Mouse (Mus musculus) 416B (cell line): ENCODE results near the gene Ugt1a6a.
"Not testable (repeated sequence)": the region's sequence is repeated elsewhere in the genome, so short reads cannot be mapped to it uniquely, and the experiment has no call there.

Experiments
- DNase-seq: peaks from one replicate; pipeline ENCODE4 v3.0.0; 2011; ENCODE audit warnings: low read depth

Ugt1a6a gene

GRCm38 (mm10) chr1:88212341-88213045, 77.9 kb downstream of the Ugt1a6a start:
- peak; percentile 4 for DNase-seq

GRCm38 (mm10) chr1:88213061-88213460, 78.5 kb downstream of the Ugt1a6a start:
- peak; percentile 9 for DNase-seq

GRCm38 (mm10) chr1:88213766-88214461, 79.3 kb downstream of the Ugt1a6a start:
- peak; percentile 11 for DNase-seq

GRCm38 (mm10) chr1:88214462-88214952, 79.9 kb downstream of the Ugt1a6a start:
- DNase-seq: peak; percentile 8

GRCm38 (mm10) chr1:88215466-88216380, 81.1 kb downstream of the Ugt1a6a start:
- peak; percentile 5 for DNase-seq

GRCm38 (mm10) chr1:88216551-88216950, 81.9 kb downstream of the Ugt1a6a start:
- peak; percentile 10 for DNase-seq

DNA sequence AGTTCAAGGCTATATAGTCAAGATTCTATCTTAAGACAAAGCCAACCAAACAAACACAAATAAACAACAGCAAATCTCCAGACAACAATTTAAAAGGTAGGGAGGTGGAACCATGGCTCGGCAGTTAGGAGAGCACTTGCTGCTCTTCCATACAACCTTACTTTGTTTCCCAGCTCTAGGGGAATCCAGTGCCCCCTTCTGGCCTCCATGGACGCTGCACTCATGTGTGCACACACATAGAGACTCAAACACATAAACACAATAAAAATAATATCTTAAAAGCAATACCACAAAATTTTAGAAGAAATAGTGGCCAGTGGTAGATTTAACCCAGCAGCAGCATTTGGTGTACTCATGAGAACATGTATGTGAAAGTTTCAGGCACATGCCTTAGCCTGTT, 82.5 kb downstream of the Ugt1a6a start:
- peak; percentile 11 for DNase-seq

DNA sequence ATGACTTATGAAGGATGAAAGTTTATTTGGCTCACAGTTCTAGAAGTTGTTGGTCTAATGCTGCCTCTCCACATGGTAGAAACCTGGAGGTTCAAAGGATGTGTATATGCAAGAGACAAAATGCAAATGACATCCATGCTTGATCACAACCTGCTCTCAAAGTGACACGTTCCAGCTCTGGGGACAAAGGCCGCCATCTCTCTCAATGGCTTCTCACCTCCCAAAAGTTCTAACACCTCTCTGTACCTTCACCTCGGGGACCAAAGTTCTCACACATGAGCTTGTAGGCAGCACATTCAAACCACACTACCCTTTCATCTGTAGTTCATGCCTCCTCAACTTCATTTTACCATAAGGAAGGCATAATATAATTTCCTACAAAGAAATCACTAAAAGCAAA, 83.0 kb downstream of the Ugt1a6a start:
- peak; percentile 8 for DNase-seq

DNA sequence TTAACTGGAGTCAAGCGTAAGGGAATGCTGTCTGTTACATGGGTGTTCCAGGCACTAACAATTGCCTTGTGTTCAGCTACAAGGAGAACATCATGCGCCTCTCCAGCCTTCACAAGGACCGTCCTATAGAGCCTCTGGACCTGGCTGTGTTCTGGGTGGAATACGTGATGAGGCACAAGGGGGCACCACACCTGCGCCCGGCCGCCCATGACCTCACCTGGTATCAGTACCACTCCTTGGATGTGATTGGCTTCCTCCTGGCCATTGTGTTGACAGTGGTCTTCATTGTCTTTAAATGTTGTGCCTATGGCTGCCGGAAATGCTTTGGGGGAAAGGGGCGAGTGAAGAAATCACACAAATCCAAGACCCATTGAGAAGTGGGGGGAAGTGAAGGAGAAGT, 83.4 kb downstream of the Ugt1a6a start:
- DNase-seq: peak; percentile 8

- DNase-seq: peak; percentile 3
Observed at GRCm38 (mm10) chr1:88218591-88218990, 84.0 kb downstream of the Ugt1a6a start.

- peak; percentile 10 for DNase-seq
Observed at GRCm38 (mm10) chr1:88219054-88219453, 84.4 kb downstream of the Ugt1a6a start.

- DNase-seq: no peak
Observed at GRCm38 (mm10) chr1:88220336-88220735, 85.7 kb downstream of the Ugt1a6a start.

- no peak for DNase-seq
Observed at GRCm38 (mm10) chr1:88222216-88222615, 87.6 kb downstream of the Ugt1a6a start.

DNA sequence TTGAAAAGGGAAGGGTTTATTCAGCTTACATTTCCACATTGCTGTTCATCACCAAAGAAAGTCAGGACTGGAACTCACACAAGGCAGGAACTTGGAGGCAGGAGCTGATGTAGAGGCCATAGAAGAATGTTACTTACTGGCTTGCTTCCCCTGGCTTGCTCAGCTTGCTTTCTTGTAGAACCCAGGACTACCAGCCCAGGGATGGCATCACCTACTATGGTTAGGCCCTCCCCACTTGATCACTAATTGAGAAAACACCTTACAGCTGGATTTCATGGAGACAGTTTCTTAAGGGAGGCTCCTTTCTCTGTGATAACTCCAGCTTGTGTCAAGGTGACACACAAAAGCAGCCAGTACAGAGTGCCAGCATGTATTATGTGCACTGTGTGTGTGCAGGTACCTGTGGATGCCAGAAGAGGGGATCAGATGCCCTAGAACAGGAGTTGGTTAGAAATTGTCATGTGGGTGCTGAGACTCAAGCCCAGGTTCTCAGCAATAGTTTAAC, 88.5 kb downstream of the Ugt1a6a start:
- DNase-seq: not testable (repeated sequence)

DNA sequence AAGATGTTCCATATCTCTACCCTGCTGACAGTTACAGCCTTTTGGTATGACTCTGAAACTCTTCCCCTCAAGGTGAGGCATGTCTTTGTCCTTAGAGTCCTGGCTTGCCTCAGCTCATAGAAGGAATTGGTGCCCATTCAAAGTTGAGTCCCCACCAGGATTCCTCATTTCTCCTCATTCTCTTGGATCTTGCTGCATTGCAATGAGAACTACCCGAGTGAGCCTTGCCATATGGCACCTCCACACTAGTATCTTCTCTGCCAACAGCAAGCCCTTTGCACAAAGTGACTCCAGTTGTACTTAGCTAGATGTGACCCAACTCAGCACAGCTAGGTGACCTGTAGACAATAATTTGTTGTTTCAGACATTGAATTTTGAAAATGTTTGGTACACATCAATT, 89.0 kb downstream of the Ugt1a6a start:
- DNase-seq: no peak

GRCm38 (mm10) chr1:88224029-88224776, 89.6 kb downstream of the Ugt1a6a start:
- DNase-seq: no peak

GRCm38 (mm10) chr1:88225301-88225700, 90.7 kb downstream of the Ugt1a6a start:
- DNase-seq: not testable (repeated sequence)

- DNase-seq: no peak
Observed at GRCm38 (mm10) chr1:88225741-88226140, 91.1 kb downstream of the Ugt1a6a start.

DNA sequence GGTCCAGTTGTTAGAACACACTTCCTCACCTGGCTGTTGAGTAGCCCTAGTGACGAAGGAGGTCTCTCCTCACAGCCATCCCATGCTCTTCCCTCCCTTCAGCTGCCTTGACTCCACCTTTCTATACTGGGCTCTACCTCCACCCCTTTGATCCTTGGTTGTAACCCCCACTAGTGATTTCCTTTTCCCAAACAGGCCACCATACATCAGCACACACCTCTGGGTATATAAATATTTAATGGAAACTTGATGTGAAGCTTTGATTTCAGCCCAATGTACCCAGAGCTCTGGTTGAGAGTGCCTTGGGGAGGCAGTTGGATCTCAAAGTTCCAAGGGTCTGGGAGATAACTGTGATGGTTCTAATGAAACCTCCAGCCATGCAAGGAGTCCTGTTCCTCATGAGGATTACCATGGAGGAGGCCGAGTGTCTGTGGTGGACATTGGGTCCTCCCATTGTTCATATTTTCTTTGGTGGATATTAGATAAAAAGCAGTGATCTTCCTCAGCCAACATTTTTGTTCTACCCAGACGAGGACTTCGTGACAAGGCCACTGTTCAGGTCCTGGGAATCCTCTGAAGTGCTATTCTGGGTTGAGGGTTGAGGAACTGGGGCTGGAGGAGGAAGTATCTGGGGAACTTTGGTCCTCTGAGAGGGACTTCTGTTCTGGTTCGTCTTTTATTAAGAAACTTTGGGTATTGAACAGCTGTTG, 92.2 kb downstream of the Ugt1a6a start, which contains the start of gene Mroh2a:
Gene Mroh2a (plus strand): TSS at position 317 of the 710 bp plus-strand sequence.
- no peak for DNase-seq

DNA sequence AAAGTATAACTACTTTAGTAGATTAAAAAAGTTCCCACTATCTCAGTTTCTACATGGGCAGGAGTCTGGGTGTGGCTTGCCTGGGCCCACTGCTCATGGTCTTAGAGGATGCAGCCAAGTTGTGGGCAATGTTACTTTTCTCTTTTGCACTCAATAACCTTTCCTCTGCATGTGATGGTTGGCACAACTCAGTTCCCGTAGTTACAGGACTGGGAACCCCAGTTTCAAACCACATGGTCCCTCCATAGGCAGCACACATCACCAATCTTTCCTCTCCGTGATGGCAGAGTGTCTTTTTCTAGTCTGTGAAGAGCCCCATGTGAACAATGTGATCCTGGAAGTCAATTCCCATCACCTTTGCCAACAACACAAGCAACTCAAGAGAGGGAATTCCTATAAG, 92.9 kb downstream of the Ugt1a6a start:
- DNase-seq: no peak

DNA sequence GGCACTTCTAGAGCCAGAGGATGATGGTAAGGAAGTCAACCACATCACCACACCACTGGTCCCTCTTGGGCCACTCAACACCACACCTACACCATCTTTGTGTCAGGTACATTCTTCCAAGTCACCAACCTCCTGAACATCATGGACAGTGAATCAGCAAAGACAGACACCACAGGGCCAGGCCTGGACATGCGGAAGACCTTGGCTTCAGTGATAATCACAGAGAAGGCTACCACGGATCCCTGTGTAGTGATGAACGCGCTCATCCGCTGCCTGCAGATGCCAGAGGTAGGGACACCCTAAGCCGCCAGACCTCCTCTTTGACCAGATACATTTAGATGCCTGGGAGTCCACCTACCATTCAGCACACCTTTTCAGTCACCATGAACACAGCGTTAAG, 93.5 kb downstream of the Ugt1a6a start:
- DNase-seq: no peak
